Mouse (Mus musculus) hematopoietic stem cell, adult 5-6 weeks (primary cell): Measurements from ENCODE around the gene Tbc1d8. TPM values are rescaled to one million over a fixed set of nuclear protein-coding genes. Genes with fewer than 3 reads are reported as not detected.

Experiments used
- ATAC-seq, 2 experiments: fragments of 125-278 bp in 1 of 2; replicated peaks in 1 of 2; 2 replicates each; pipeline ENCODE4 v1.8.0; 2016 to 2017; ENCODE audit warnings: inconsistent platforms in 2 of 2, mild to moderate bottlenecking in 2 of 2, moderate number of reproducible peaks in 2 of 2, low read depth in 1 of 2, moderate TSS enrichment in 1 of 2; ENCODE audit not compliant: low FRiP score in 2 of 2, poor library complexity in 2 of 2, severe bottlenecking in 2 of 2, insufficient read depth in 1 of 2, low TSS enrichment in 1 of 2
- total RNA-seq: library from RNA; stranded (forward); fragments of 172-1452, 232-1000 nt; gene quantifications from 2 replicates; pipeline ENCODE4 v1.2.3, GENCODE M21; 2017

Tbc1d8 gene
- total RNA-seq, 1 experiment from 2014 or later, result 8.6 TPM

DNA sequence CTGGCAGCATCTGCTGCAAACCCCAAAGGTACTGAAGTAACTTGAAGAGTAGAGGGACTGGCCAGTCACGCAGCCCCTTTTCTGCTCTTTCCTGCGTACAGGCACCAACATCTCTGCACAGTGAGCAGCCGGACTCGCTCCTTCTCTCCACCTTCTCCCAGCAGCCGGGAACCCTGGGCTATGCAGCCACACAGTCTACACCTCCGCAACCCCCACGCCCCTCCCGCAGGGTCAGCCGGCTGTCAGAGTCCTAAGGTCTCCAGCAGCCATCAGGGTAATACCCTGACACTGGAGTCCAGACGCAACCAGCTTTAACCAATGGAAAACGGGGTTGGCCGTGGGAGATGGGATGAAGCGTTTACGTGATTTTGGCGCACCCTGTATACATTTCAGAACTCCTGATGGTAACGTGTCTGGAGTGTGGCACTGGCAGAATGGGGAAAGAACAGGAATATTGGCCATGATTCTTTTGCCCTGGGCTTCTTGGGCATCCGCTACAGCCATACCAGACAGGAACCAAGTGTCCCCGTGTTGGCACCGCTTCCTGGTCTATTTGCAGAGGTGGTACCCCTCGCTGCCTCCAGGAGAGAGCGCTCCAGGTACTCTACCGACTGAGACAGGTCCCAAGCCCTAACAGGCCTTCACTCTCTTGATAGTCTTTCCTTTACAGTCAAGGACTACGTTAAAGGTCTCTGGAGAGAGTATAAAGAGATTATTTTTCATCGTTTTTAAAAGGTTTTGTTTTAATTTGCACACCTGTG lies 116.6 kb downstream of the Tbc1d8 start:
- ATAC-seq, result 0 out of 4 replicates have a peak, but pooled peaks of 1 of the 2 experiments have one; percentile 27

DNA sequence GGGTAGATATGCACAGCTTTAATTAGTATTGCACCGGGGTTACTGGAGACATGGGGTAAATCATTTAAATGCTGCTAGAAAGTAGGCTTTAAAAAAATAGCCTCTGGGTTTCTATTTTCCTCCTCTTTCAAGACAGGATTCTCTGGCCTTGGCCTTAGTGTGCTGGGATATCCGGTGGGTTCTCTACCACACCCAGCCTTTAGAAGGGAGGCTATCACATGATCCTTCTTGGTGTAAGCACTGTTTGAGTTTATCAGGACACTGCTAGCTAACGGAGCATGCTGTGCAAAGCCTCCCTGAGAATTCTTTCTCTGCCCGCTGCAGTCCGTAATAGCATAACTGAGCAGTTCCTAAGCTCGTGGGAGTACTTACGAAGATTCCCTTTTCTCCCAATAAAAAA lies 129.1 kb downstream of the Tbc1d8 start:
- no peak for ATAC-seq

DNA sequence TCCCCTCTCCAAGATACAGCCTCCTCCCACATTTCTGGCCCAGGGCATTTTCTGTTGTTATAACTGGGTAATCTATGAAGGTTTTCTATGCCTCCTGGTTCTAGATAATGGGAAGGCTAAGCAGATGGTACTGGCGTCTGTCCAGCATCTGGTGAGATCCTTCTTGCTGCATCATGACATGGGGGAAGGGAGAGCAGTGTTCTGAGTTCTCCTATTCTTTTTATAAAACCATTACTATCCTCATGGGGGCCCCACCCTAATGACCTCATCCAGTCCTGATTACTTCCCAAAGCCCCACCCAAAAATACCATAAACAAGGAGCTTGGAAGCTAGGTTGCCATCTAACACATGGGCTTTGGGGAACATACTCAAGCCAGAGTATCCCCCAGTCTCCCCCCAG lies 129.6 kb downstream of the Tbc1d8 start:
- ATAC-seq, result no peak

DNA sequence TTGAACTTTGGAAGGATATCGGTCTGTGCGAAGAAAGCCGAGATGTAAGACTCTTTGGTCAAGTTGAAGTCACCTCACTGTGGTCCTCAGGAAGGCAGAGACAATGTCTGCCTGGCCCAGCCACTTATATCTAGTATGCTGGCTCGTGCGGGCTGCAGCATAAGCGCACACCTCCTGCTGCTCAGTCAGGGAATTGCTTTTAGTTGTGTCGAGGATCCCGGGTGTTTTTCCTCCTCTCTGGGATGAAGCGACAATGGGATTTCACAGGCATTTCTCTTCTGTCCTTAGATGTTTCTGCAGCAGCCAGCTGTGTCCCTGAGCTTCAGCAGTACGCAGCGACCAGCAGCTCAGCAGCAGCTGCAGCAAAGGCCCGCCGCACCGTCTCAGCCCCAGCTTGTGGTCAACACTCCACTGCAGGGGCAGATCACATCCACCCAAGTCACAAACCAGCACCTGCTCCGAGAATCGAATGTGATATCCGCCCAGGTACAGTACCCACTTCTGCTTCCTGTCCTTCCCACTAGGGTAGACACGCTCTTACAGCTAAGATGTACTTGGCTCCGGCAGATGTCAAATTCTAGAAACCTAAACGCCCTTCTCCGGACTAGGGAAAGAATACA lies 133.5 kb downstream of the Tbc1d8 start:
- peak in 1 of 2 experiments; percentile 43; a peak in 1 of 4 replicates for ATAC-seq

DNA sequence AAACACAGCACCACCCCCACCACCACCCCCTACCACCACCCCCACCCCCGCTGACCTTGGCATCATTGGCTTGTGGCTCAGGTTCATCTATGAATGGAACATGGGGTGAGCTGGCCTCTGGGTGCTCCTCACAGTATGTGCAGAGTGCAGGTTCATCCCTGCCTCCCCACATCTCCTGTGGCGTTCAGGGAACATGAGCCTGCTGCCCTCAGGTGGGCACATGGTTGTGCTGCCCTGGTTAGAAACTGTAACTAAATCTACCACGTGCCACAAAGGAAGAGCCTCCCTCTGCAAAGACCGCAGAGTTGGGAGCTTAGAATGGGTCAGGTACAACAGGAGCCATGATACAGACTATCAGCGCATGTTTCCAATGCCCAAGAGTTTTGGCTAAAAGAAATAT lies 135.3 kb downstream of the Tbc1d8 start:
- no peak for ATAC-seq

DNA sequence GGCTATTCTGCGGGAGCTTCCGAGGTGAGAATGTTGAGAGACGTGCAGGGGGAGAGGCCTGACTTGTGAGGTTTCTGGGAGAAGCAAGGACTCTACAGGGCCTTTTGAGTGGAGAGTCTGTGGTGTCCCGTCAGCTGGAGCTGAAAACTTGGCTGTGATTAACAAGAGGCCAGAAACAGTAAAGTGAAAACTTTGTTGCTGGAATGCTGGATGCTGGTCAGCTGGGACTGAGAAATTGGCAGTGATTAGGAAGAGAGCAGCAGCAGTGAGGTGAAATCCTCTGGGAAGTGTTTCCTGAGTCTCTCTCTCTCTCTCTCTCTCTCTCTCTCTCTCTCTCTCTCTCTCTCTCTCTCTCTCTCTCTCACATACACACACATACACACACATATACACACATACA lies 136.7 kb downstream of the Tbc1d8 start:
- no peak for ATAC-seq

DNA sequence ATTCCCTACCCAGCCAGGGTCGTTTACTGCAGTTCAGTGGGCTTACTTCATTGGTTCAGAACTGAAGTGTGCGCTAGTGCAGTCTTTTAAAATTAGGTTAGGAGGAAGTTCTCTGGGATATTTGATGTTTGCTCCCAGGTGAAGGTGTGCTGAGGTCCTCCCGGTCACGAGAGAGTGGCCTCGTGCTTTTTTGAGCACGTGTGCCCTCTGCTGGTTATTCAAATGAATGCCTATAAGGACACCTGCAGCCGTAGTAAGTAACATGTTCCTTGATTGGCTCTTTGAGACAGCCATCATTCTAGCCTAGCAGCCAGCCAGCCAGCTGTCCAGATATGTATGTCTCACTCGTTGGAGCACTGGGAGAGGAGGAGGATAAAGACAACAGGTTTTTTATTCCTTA lies 137.9 kb downstream of the Tbc1d8 start:
- ATAC-seq, result peak; percentile 65 to 79

DNA sequence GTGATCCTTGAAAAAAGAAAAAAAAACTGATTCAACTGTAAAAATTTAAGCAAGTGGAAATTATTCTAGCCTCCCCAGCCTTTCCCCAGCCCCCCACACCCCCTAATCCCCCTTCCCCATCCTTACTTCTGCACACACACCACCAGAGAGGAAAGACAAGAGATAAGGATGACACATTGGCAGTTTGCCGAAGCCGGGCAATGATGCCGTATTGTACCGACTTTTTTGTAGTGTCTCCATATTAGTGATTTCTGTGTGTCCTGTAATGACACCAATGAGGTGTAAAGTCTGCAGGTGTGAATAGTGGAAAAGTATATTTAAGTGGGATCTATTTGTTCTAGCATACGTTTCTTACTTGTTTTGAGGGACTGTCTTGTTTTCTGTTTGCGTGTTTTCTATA lies 138.4 kb downstream of the Tbc1d8 start:
- ATAC-seq, result no peak

DNA sequence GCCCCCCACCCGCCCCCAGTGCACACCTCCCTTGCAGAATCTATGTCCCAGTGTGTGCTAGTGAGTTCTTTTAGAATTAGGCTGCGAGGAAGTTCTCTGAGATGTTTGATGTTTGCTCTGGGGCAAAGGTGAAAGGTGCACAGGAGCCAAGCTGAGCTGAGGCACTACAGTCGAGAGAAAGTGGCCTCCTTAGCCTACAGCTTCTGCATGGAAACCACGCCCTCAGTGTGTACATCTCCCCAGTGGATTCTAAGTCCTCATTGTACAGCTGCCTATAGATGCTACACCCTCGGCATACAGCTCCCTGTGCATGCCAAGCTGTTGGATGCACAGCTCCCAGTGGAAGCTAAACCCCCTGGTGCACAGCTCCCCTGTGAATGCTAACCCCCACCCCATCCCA lies 139.1 kb downstream of the Tbc1d8 start:
- no peak for ATAC-seq

DNA sequence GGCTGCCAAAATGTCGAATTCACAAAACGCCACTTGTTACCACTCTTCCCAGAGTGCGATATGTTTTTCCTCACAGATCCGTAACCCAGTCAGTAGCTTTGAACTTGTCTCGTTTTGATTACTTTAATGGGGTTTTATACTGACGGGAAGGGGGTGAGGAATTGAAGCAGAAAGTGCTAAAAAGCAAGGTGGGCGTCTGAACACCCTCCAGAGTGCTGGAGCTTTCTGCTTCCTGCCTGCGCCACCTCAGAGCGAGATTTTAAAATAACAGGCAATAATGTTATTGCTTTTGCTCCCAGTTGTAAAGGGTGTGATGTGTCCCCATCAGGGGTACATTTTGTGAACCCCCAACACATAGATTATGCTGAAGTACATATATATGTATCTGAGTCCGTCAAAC lies 139.7 kb downstream of the Tbc1d8 start:
- no peak for ATAC-seq

DNA sequence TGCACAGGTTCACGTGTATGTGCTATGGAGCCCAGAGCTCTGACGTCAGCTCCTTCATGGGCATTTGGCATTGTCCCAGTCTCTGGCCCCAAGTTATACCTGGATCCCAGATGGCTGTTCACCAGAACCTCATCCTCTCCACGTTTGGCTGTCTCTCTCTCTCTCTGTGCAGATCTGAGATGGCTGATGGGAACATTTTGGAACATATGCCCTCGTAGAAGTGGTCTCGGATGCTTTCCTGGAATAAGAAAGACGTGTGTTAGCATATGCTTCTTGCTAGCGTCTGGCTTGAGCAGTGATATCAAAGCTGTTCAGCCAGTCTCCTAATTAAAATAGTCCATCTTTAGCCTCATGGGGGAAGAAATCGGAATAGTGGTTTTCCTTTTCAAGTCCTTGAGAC lies 141.8 kb downstream of the Tbc1d8 start:
- no peak for ATAC-seq

DNA sequence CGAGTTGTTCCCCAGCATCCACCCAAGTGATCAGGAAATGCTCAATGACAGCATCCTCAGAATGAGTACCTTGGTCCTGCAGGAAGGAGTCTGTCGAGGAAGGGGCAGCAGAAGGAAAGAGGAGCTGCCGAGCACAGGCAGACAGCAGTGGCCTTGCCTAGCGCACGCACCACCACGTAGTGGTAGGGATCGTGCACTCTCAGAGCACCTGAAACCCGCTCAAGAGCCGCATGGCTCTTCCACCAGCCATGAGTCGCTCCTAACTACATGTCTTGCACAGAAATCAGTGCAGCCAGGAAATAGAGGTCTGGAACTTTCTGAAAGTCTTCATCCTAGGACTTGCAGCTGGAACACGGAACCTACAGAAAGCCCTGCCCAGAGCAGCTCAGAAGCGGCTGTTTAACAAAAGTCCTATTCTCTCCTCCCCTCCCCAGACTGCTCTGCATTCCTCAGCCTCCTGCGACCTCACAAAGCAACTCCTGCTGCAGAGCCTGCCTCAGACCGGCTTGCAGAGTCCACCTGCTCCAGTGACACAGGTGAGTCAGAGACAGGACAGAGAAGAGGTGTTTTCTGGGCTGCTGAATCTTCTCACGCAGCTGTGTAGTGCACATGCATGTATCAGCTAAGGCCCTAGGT lies 142.9 kb downstream of the Tbc1d8 start:
- no peak for ATAC-seq

DNA sequence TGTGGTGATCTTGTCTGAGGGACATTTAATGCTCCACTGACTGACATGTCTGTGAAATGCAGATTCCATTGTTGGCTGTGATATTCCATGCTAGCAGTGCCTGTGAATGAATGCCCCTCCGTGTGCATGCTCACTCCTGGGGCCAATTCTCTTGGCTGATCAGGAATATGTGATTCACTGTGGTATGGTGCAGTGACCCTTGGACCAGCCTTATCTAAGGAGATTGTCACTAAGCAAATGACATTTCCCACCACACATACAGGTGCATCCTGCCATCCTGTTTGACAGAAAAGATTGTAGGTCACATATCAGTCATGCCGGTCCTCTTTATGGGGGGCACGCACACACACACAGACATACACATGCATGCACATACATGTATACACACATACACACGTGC lies 146.1 kb downstream of the Tbc1d8 start:
- ATAC-seq, result no peak

DNA sequence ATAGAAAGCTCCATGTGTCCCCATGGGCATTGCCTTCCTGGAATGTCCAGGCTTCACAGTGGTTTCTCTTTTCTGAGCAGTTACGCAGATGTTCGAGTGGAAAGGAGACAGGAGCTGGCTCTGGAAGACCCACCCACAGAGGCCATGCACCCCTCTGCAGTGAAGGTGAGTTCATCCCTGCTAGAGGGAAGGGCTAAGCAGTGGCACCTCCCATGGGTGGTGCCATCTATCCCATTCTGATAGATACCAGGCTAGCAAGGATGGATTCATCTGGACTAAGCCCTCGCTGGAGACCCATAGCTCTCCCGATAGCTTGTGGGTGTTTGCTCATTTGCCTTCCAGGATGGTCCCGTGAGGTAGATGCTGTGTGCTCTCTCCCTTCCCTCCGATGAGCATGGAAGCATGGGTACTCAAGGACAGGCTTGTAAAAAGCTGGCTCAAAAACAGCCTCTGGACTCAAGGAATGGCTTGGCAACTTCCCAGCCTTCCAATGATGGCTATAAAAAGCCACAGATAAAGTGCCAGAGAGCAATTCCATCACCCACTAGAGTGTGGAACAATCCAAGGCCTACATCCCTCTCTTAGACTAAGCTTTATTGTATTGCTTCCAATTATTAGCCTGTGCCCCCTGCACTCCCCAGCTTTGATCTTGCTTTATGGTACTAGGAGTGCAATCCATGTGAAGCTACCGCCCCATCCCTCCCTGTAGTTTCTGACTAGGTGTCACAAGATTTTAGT lies 147.5 kb downstream of the Tbc1d8 start:
- no peak for ATAC-seq

DNA sequence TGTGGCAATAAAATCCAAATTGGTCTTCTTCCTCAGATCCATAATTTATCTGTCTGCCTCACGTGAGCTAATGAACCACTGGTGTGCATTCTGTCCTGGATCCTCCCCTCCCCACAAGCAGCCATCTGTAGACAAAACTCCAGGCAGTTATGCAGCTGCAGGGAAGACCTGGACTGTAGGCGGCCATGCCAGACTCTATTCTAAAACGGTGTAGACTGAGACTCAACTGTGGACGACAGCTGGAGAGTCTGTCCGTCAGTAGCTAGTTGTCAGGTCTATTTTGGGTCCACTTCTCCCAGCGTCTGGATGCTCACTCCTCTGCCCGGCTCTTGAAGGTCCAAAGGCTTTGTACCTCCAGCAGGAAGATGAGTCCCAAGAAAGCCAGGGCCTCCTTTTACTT lies 151.0 kb downstream of the Tbc1d8 start:
- ATAC-seq, result no peak

DNA sequence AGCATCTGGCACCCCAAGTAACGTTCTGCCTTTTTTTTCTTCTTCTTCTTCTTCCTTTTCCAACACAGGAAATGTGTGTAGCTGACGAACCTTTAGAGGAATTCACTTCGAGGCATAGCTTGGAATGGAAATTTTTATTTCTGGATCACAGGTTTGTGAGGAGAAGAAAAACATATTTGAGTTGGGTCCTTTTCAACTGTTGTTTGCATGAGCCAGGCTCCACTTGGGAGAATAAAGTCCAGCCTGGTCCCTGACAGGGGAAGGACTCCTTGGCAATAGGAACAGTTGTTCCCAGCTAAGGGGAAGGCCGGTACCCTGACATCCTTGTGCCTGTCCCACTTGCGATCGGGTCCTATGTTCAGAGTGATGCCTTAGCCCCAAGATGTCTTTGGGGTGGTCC lies 153.3 kb downstream of the Tbc1d8 start:
- no peak for ATAC-seq

DNA sequence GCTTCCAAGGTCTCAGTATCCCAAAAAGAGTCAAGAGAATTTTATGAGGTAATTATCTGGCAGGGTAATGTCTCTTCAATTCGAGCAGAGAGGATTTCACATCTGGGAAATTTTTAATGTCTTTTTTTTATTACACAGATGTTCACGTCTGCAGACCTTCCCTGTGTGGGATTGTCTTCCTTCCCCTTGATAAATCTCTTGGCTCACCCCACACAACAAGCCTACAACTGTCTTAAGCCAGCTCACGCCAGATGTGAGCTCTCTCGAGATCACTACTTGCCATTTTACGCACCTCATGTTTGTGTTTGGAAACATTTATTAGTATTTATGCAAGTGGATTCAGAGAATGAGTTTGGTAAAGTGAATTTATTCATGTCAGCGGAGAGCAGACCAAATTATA lies 156.6 kb downstream of the Tbc1d8 start:
- ATAC-seq, result no peak
